Mouse (Mus musculus) kidney, embryonic 15.5 days (tissue): ENCODE data around the gene Zranb1. TPM values are rescaled to one million over a fixed set of nuclear protein-coding genes. Genes with fewer than 3 reads are reported as not detected.
A peak's percentile ranks its signal among the peaks of the same experiment; 100 is the strongest.

ENCODE experiments used
- ATAC-seq: fragments of 200-750 bp; cut with Nextera tagmentation; replicated peaks from 2 replicates; pipeline ENCODE4 v1.8.0; 2017; ENCODE audit warnings: moderate TSS enrichment; ENCODE audit not compliant: low FRiP score
- H3K27ac ChIP-seq: fragments of 300-500 bp; sonication (generic); 2 replicates; pipeline ENCODE4 v1.5.1; 2015; ENCODE audit warnings: mild to moderate bottlenecking, inconsistent platforms
- H3K27me3 ChIP-seq: fragments of 300-500 bp; sonication (generic); 2 replicates; pipeline ENCODE4 v1.6.1; 2015; ENCODE audit warnings: inconsistent platforms
- H3K36me3 ChIP-seq: fragments of 300-500 bp; sonication (generic); 2 replicates; pipeline ENCODE4 v1.6.1; 2015; ENCODE audit warnings: inconsistent platforms
- H3K4me1 ChIP-seq: fragments of 300-500 bp; sonication (generic); 2 replicates; pipeline ENCODE4 v1.6.1; 2015; ENCODE audit warnings: inconsistent platforms
- H3K4me2 ChIP-seq: fragments of 300-500 bp; sonication (generic); 2 replicates; pipeline ENCODE4 v1.6.1; 2015; ENCODE audit warnings: moderate library complexity, mild to moderate bottlenecking, inconsistent platforms
- H3K4me3 ChIP-seq: fragments of 300-500 bp; sonication (generic); replicated peaks from 2 replicates; pipeline ENCODE4 v1.5.1; 2015; ENCODE audit warnings: mild to moderate bottlenecking, inconsistent platforms
- H3K9ac ChIP-seq: fragments of 300-500 bp; sonication (generic); 2 replicates; pipeline ENCODE4 v1.6.1; 2015; ENCODE audit warnings: mild to moderate bottlenecking, inconsistent platforms
- H3K9me3 ChIP-seq: fragments of 300-500 bp; sonication (generic); replicated peaks from 2 replicates; pipeline ENCODE4 v1.6.1; 2016; ENCODE audit warnings: inconsistent platforms
- WGBS: fragments of 180-500 bp; shearing (Covaris S2); methylation state at CpG from one replicate; pipeline ENCODE4 v1.1.7; 2015; ENCODE audit warnings: mixed read lengths; 5-methylcytosine and 5-hydroxymethylcytosine counted together
- polyA plus RNA-seq: library from polyadenylated mRNA; unstranded; fragments of >200 nt; fragmentation: Nextera tagmentation; extraction: Ambion mirVana; gene quantifications from 2 replicates; pipeline ENCODE4 v1.2.1, GENCODE M21; 2015

Gene Zranb1
- polyA plus RNA-seq, 1 experiment from 2014 or later, result 12.7 TPM

DNA sequence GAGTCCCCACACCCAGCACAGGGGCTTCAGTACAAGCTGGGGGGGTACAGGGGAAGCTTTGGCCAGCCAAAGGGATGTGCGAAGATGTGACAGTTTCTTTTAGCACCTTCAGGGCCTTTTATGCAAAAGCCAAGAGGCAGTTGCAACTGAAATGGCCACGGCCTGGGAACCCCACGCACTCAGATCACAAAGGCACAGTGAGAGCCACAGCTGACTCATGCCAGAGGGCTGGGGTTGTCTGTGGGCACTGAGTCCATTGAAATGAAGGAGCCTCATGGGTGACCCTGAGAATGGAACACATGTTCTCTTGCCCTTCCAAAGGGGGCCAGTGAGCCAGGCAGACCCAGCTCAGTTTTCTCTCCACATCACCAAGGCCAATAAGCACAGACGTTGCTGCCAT lies 77.7 kb downstream of the Zranb1 start:
- Histone ChIP-seq H3K27ac (0 out of 2 replicates have a peak overlapping the region, but pooled peaks have one; percentile 11), H3K4me1 (peaks cover 71% of the 10 kb centered on the region), H3K27me3 (no peaks in the 10 kb centered on the region), H3K36me3 (peaks cover 31% of the 10 kb centered on the region), H3K9ac (no peak overlapping the region), H3K4me3 (no peak overlapping the region), H3K4me2 (no peak overlapping the region), H3K9me3 (no peaks in the 10 kb centered on the region)
- WGBS, result 90% methylated on average over 4 of the region's 4 CpGs
- no peak for ATAC-seq

DNA sequence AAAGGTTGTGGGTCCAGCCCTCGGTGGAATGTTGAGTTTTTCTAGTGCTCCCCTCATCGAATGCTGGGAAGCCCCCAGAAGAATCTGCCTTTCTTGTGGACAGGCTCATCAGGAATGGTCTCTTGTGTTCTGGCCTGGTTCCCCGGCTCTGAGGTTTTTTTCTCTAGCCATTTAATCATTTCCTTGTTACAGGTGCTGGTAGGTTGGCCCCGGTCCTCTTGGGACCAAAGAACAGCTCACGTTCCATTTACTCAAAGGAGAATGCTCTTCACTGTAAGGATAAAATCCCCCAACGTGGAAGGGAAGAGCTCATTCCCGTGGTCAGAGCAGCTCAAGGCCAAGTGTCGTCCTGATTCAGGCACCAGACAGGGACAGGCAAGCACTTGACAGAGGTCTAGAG lies 78.7 kb downstream of the Zranb1 start:
- Histone ChIP-seq H3K27me3 (no peaks in the 10 kb centered on the region), H3K9me3 (no peaks in the 10 kb centered on the region), H3K27ac (no peak overlapping the region), H3K4me2 (no peak overlapping the region), H3K9ac (no peak overlapping the region), H3K4me1 (peaks cover 68% of the 10 kb centered on the region), H3K4me3 (no peak overlapping the region), H3K36me3 (peaks cover 39% of the 10 kb centered on the region)
- ATAC-seq, result no peak
- WGBS, result 77% methylated on average over 8 of the region's 8 CpGs

DNA sequence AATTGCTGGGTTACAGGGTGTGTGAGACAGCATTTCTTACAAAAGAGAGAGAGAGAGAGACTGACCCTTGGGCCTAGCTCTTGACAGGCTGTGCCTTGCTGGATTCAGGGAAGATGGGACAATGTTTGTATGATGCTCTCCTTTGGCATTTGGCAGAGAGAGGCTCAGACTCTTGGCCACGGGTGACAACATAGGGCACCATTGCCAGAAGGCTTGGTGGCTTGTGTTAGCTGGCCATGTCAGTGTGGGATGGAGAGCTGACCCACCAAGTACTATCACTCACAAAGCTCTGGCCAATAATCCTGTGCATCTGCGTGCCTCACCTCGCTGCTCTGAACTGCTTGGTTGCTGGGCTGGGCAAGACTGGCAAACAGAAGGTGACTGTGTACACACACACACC lies 79.5 kb downstream of the Zranb1 start:
- Histone ChIP-seq H3K9ac (no peak overlapping the region), H3K36me3 (peaks cover 38% of the 10 kb centered on the region), H3K4me3 (no peak overlapping the region), H3K4me1 (peaks cover 74% of the 10 kb centered on the region), H3K9me3 (no peaks in the 10 kb centered on the region), H3K27me3 (no peaks in the 10 kb centered on the region), H3K27ac (peak overlapping the region; percentile 65; the same call in 1 of the 2 replicates), H3K4me2 (no peak overlapping the region)
- ATAC-seq, result no peak
- 88% methylated on average over 3 of the region's 3 CpGs for WGBS

DNA sequence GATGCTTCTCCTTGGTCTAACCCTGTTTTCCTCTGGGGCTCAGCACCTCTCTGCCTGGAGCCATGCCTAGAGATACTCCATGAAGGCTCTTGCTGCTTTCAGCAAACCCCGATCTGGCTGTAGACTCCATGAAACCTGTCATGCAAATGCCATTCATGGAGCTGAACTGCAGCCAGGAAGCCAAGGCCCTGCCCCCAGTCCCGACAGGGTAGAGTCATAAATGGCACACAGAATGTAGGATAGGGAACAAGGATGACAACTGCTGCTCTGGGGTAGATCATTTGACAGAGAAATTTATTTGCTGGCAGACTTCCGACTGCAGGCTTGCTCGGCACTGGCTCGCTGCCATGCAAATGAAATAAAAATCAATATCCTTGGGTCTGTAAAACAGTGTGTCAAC lies 80.2 kb downstream of the Zranb1 start:
- WGBS, result 29% methylated on average over 5 of the region's 5 CpGs
- Histone ChIP-seq H3K27ac (peak overlapping the region; percentile 65), H3K36me3 (peaks cover 36% of the 10 kb centered on the region), H3K9me3 (no peaks in the 10 kb centered on the region), H3K4me3 (no peak overlapping the region), H3K4me2 (no peak overlapping the region), H3K27me3 (no peaks in the 10 kb centered on the region), H3K9ac (no peak overlapping the region), H3K4me1 (peaks cover 77% of the 10 kb centered on the region)
- ATAC-seq, result 0 out of 2 replicates have a peak, but pooled peaks have one; percentile 35

DNA sequence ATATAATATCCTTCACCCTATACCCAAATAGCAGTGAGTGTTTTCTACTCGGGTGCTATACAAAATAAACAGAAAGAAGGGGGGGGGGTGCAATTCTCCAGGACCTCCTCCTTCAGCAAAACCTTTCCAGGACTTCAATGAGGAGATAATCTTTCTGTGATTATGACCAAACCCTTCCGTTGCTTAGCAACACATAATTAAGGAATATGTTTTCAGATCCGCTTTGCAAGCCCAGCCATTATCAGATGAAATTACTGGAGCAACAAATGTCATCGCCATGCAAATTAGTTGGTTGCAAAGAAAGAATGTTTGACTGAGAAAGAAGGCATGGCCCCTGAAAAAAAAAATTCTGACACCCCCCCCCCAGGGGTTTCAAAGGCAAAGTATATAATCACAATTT lies 80.7 kb downstream of the Zranb1 start:
- no peak overlapping the region for H3K4me3 ChIP-seq
- 60% methylated on average over 4 of the region's 4 CpGs for WGBS
- ATAC-seq, result no peak
- H3K27me3 ChIP-seq, result no peaks in the 10 kb centered on the region
- H3K9me3 ChIP-seq, result no peaks in the 10 kb centered on the region
- no peak overlapping the region for H3K4me2 ChIP-seq
- peaks cover 36% of the 10 kb centered on the region for H3K36me3 ChIP-seq
- peak overlapping the region; percentile 65; the same call in 1 of the 2 replicates for H3K27ac ChIP-seq
- H3K4me1 ChIP-seq, result peaks cover 77% of the 10 kb centered on the region
- no peak overlapping the region for H3K9ac ChIP-seq

DNA sequence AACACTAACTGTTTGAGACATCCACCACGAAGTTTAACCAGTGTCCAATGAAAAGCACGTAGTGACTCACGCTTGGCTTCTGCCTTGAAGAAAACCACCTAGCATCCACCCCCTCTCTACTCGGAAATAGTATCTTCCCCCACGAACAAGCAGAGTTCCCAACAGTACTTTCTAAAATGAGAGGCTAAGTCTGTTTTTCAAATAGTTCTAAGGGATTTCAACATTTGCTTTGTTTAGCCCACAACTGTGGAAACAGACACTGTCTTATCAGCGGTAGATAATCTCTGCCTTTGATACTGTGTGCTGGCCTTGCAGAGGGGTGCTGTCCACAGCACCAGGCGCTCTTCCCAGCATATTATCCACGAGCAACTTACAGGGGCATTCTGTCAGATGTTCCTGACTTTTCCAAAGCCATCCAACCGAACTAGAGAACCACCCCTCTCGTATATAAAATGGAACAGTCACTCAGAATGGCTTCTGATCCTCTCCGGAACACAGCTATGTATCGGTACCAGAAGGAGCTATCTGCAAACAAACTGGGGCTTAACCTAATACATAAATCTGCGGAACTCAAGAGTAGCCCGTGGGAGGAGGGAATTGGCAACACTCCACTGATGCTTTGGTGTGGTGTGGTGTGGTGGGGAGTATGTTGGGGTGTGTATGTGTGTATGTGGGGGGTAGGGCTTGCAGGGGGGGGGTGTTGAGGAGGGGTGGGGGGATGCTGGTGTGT lies 81.9 kb downstream of the Zranb1 start:
- H3K4me3 ChIP-seq, result no peak overlapping the region
- no peak overlapping the region for H3K4me2 ChIP-seq
- no peak for ATAC-seq
- WGBS, result 48% methylated on average over 14 of the region's 14 CpGs
- H3K36me3 ChIP-seq, result peaks cover 37% of the 10 kb centered on the region
- no peaks in the 10 kb centered on the region for H3K9me3 ChIP-seq
- peaks cover 66% of the 10 kb centered on the region for H3K4me1 ChIP-seq
- no peak overlapping the region for H3K9ac ChIP-seq
- peak overlapping the region; percentile 16; the same call in 1 of the 2 replicates for H3K27ac ChIP-seq
- no peaks in the 10 kb centered on the region for H3K27me3 ChIP-seq

DNA sequence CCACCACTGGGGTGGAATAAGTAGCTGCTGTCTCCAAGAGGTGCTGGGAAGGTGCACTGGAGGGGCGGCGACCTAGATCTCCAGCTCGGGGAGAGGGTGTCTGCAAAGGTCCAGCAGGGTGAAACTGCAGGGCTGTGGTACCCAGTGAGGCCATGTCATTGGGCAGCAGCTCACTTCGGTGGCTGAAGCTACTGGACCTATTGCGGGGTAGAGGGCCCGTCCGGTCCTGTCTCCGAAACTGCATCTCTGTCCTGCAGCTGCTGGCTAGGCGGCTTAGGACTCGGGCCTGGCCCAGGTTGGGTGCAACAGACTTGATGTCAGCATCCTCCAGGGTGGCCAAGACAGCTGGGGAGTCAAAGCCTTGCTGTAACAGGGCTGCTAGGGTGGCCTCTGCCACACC lies 83.0 kb downstream of the Zranb1 start:
- Histone ChIP-seq H3K36me3 (peaks cover 39% of the 10 kb centered on the region), H3K4me3 (no peak overlapping the region), H3K27me3 (no peaks in the 10 kb centered on the region), H3K9me3 (no peaks in the 10 kb centered on the region), H3K27ac (no peak overlapping the region), H3K4me2 (no peak overlapping the region), H3K9ac (no peak overlapping the region), H3K4me1 (peaks cover 60% of the 10 kb centered on the region)
- ATAC-seq, result no peak
- 92% methylated on average over 10 of the region's 10 CpGs for WGBS

DNA sequence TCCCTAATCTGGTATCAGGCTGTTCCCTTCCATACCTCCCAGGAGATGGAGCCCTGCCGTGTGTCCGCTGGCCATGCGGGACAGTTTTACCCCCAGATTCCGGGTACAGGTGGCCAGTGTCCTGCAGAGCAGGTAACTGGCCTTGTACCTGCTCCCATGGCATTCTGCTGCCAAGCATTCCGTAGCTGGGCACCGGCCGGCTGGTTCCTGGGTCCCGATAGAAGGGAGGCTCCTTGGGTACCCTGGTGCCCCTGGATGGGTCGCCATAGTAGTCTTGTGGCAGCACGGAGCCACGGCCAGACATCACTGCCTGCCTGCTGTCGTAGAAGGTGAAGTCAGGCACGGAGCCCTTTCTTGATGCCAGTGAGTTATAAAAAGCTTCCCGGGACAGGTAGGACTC lies 83.7 kb downstream of the Zranb1 start:
- no peak overlapping the region for H3K9ac ChIP-seq
- H3K4me3 ChIP-seq, result no peak overlapping the region
- no peak for ATAC-seq
- peaks cover 35% of the 10 kb centered on the region for H3K36me3 ChIP-seq
- H3K4me1 ChIP-seq, result peaks cover 65% of the 10 kb centered on the region
- H3K4me2 ChIP-seq, result no peak overlapping the region
- H3K9me3 ChIP-seq, result no peaks in the 10 kb centered on the region
- 91% methylated on average over 14 of the region's 14 CpGs for WGBS
- no peaks in the 10 kb centered on the region for H3K27me3 ChIP-seq
- 0 out of 2 replicates have a peak overlapping the region, but pooled peaks have one; percentile 59 for H3K27ac ChIP-seq

DNA sequence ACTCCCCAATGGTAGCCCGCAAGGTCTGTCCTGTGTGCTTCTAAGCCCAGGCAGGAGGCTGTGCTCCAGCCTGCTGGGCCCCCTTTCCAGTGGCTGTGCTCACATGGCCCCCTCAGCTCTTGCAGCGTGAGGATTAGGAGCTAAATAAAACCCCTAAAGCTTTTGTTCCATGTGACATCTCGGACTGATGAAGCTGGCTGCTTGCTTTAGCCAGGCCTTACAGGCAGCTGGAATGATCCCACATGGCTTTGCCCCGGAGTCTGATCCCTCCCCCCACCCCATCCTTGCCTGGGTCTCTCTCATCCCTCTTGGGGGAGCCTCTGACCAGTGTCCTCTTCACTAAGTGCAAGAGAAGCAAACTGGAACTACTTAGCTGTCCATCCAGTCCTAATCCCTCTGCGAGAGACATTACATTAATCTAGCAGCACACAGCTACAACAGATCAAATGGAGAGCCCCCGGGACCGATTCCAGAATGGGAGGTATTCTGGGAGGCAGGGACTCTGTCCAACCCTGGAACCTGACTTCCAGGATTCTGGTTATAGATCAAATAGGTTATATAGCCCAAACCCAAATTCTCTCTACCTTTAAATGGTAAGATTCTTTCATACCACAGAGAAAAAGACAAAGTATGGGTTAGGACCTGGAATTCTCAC lies 84.6 kb downstream of the Zranb1 start:
- no peak overlapping the region for H3K4me3 ChIP-seq
- H3K27ac ChIP-seq, result peak overlapping the region; percentile 59
- ATAC-seq, result no peak
- peaks cover 26% of the 10 kb centered on the region for H3K36me3 ChIP-seq
- H3K9ac ChIP-seq, result no peak overlapping the region
- H3K4me2 ChIP-seq, result no peak overlapping the region
- H3K9me3 ChIP-seq, result no peaks in the 10 kb centered on the region
- 44% methylated on average over 7 of the region's 7 CpGs for WGBS
- H3K4me1 ChIP-seq, result peaks cover 68% of the 10 kb centered on the region
- H3K27me3 ChIP-seq, result no peaks in the 10 kb centered on the region

DNA sequence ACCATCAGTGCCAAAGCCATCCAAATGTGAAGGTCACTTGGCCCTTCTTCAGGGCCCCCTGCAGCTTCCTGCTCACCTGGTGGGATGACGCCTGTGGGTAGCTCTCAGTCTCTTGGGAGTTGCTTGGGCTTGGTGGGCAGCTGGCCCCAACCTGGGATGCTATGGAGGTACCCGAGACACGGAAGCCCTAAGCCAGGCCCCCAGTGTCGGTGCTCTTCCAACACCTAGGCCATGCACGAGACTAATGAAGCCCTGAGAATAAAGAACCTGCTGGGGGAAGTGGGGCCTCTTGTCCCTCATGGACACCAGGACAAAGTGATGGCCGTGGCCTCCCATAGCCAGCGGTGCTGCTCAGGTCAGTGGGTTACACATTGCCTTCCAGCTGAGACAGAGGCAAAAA lies 88.0 kb downstream of the Zranb1 start:
- H3K4me1 ChIP-seq, result peaks cover 43% of the 10 kb centered on the region
- ATAC-seq, result no peak
- no peak overlapping the region for H3K4me2 ChIP-seq
- H3K27ac ChIP-seq, result peak overlapping the region; percentile 37
- H3K9ac ChIP-seq, result no peak overlapping the region
- H3K4me3 ChIP-seq, result no peak overlapping the region
- WGBS, result 77% methylated on average over 7 of the region's 7 CpGs
- H3K27me3 ChIP-seq, result no peaks in the 10 kb centered on the region
- no peaks in the 10 kb centered on the region for H3K9me3 ChIP-seq
- peaks cover 17% of the 10 kb centered on the region; the same call in 1 of the 2 replicates for H3K36me3 ChIP-seq

DNA sequence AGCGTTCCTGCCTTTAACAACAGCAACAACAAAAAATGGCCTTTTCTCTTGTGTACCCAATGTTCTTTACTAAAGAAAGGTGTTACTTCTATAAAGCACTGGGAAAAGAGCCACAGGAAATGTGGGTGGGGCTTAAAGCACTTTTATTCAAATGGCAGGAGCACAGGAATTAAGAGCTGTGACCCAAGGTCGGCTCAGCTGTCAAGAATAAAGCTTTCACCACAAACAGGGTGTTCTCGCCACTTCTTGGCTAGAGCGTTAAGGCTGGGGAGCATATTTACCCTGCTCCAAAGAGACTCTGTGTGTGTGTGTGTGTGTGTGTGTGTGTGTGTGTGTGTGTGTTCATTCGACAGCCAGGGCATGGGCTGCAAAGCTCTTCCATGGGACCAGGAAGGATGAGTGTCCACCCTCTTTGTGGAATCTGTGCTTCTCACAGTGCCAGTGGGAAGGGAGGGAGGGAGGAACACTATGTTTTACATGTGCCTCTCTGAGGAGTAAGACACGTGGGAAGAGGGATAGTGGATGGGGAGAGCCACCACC lies 88.6 kb downstream of the Zranb1 start:
- H3K4me2 ChIP-seq, result no peak overlapping the region
- ATAC-seq, result no peak
- H3K27ac ChIP-seq, result peak overlapping the region; percentile 37; the same call in 1 of the 2 replicates
- no peak overlapping the region for H3K4me3 ChIP-seq
- no peaks in the 10 kb centered on the region for H3K9me3 ChIP-seq
- no peaks in the 10 kb centered on the region for H3K27me3 ChIP-seq
- H3K4me1 ChIP-seq, result peaks cover 40% of the 10 kb centered on the region
- H3K9ac ChIP-seq, result no peak overlapping the region
- 0 out of 2 replicates have a peak, but pooled peaks cover 15% of the 10 kb centered on the region for H3K36me3 ChIP-seq
- WGBS, result 30% methylated on average over 6 of the region's 6 CpGs

DNA sequence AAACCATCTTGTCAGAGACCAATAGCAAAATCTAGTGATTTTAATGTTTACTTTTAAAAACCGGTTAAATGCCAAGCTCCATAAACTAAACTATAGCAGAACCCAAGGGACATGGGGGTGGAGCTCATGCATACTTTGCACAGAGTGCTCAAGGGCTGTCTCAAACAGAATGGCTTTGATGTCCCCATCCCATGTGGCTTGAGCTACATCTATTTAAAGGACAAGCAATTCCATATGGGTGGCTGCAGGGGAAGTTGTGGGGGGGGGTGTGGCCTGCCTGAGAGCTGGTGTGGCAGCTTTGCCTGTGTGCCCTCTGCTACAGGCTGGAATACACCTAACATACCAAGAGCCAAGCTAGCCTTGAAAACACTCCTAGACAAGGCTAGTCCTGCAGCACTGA lies 93.8 kb downstream of the Zranb1 start:
- Histone ChIP-seq H3K4me2 (no peak overlapping the region), H3K27ac (no peak overlapping the region), H3K9ac (no peak overlapping the region), H3K9me3 (no peaks in the 10 kb centered on the region), H3K36me3 (peaks cover 24% of the 10 kb centered on the region; the same call in 1 of the 2 replicates), H3K4me3 (no peak overlapping the region), H3K27me3 (no peaks in the 10 kb centered on the region), H3K4me1 (peaks cover 45% of the 10 kb centered on the region)
- no peak for ATAC-seq
- WGBS, result 47% methylated on average over 1 of the region's 1 CpGs
